Mouse (Mus musculus) forebrain, postnatal 0 days (tissue): ENCODE results near the gene Gli2. TPM values are rescaled to one million over a fixed set of nuclear protein-coding genes. Genes with fewer than 3 reads are reported as not detected.

Experiments
- ATAC-seq: fragments of 200-750 bp; cut with Nextera tagmentation; 2 replicates; pipeline ENCODE4 v1.8.0; 2017; ENCODE audit warnings: mild to moderate bottlenecking, moderate library complexity
- DNase-seq: peaks from one replicate; pipeline ENCODE4 v3.0.0-alpha.2; 2015
- H3K27ac ChIP-seq: fragments of 300-500 bp; sonication (generic); 2 replicates; pipeline ENCODE4 v1.5.1; 2014; ENCODE audit warnings: low read depth, mild to moderate bottlenecking, antibody characterized with exemption, low read length, moderate library complexity, mixed read lengths
- H3K27me3 ChIP-seq: fragments of 300-500 bp; sonication (generic); 2 replicates; pipeline ENCODE4 v1.6.1; 2014; ENCODE audit warnings: mild to moderate bottlenecking, low read length, mixed read lengths; ENCODE audit not compliant: insufficient read depth
- H3K36me3 ChIP-seq: fragments of 300-500 bp; sonication (generic); 2 replicates; pipeline ENCODE4 v1.6.1; 2014; ENCODE audit warnings: mild to moderate bottlenecking, moderate library complexity; ENCODE audit not compliant: insufficient read depth
- H3K4me1 ChIP-seq: fragments of 300-500 bp; sonication (generic); 2 replicates; pipeline ENCODE4 v1.6.1; 2014; ENCODE audit warnings: antibody characterized with exemption; ENCODE audit not compliant: insufficient read depth
- H3K4me2 ChIP-seq: fragments of 300-500 bp; sonication (generic); 2 replicates; pipeline ENCODE4 v1.6.1; 2014; ENCODE audit warnings: low read depth, mild to moderate bottlenecking, moderate library complexity
- H3K4me3 ChIP-seq: fragments of 300-500 bp; sonication (generic); 2 replicates; pipeline ENCODE4 v1.5.1; 2014; ENCODE audit warnings: low read depth, low read length, mixed read lengths
- H3K9ac ChIP-seq: fragments of 300-500 bp; sonication (generic); 2 replicates; pipeline ENCODE4 v1.6.1; 2014; ENCODE audit warnings: mild to moderate bottlenecking
- H3K9me3 ChIP-seq: fragments of 300-500 bp; sonication (generic); 2 replicates; pipeline ENCODE4 v1.6.1; 2016; ENCODE audit warnings: low read length
- CTCF ChIP-seq: sonication (generic); IDR thresholded peaks from 2 replicates; pipeline ENCODE4 v1.5.1; 2016; ENCODE audit warnings: antibody characterized with exemption, control low read depth, low read depth
- WGBS: fragments of 180-500 bp; shearing (Covaris S2); extraction: QIAGEN DNeasy Blood & Tissue Kit; methylation state at CpG from one replicate; pipeline ENCODE4 v1.1.7; 2014; 5-methylcytosine and 5-hydroxymethylcytosine counted together
- polyA plus RNA-seq: library from polyadenylated mRNA; unstranded; fragments of >200 nt; fragmentation: Nextera tagmentation; extraction: Ambion mirVana; gene quantifications from 2 replicates; pipeline ENCODE4 v1.2.1, GENCODE M21; 2015
- total RNA-seq: library from RNA; depleted of rRNA; stranded (reverse); fragments of >200 nt; gene quantifications from 2 replicates; pipeline ENCODE4 v1.2.3, GENCODE M21; 2014

Gene Gli2
- total and polyA plus RNA-seq, 2 experiments from 2014 or later, result 1.3 to 4.4 TPM

DNA sequence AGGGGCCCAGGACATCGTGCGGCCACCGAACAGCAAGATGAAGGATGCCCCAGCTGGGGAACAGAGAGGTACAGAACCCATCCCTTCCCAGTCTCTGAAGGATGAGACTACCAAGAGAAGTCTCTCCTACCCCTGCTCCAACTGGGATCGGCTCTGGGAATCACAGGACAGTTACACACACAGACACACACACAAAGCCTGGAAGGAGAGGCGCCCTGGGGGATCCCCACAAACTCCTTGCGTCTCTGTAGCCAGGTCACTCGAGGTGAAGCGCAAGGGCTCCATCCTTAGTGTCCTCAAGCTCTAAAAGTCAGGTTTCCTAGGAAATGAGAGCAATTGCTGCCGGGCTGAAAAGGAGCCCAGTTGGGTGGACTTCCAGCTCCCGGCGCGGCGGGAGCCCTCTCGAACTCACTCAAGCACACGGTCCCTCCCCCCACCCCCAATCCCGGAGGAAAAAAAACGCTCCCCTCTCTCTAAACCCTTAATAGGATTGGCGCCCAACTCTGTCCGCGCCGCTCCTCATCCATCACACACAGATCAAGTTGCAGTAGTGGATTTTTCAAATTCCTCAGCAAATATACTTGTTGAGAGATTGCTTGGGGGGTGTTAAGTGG, 1.4 kb downstream of the Gli2 start:
- 1% methylated on average over 21 of the region's 21 CpGs for WGBS

DNA sequence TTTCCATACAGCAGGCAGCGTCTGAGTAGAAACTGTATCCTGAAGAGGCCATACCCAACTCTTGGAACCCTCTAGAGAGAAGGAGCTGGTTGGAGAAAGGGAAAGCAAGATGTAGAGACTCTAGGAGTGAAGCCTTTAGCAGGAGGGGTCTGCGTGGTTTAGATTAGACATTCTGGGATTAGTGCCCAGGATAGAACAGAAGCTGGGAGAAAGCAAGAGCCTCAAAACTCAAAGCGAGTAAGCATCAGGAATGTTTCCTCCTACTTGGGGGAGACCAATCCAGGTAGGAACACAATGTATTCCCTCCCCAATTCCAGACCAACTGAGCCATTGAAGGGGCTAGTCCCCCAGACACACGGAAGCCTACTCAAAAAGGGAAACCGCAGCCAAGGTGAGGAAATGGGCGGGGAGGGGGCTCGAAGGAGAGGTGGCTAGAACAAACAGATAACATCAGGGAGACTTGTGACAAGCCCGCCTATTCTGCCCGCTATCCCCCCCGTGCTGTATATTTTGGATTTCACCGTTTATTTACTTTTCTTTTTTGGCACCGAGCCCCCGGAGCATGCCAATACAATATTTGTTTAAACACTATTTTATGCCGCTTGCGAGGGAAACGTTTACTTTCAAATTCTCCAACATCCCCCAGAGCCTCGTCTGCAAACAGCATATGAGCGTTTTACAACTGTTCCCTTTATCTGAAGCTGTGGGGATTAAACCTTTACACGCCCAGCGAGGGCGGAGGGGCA, 2.1 kb downstream of the Gli2 start:
- DNase-seq, result no peak
- Histone ChIP-seq H3K4me3 (peak overlapping the region; percentile 45), H3K4me2 (peak overlapping the region; percentile 96), H3K27ac (no peak overlapping the region), H3K9ac (peak overlapping the region; percentile 39), H3K4me1 (peaks cover 5% of the 10 kb centered on the region; the same call in 1 of the 2 replicates), H3K27me3 (peaks cover 8% of the 10 kb centered on the region; the same call in 1 of the 2 replicates), H3K36me3 (no peaks in the 10 kb centered on the region), H3K9me3 (no peaks in the 10 kb centered on the region)
- WGBS, result 5% methylated on average over 21 of the region's 21 CpGs
- ATAC-seq, result no peak
- no peak for TF ChIP-seq CTCF

More for the DNA sequence above, 1.4 kb downstream of the Gli2 start:
- H3K4me2 ChIP-seq, result peak overlapping the region; percentile 96
- H3K36me3 ChIP-seq, result no peaks in the 10 kb centered on the region
- peak overlapping the region; percentile 45 for H3K4me3 ChIP-seq
- DNase-seq (no peak), ATAC-seq (no peak)
- H3K27ac ChIP-seq, result no peak overlapping the region
- no peaks in the 10 kb centered on the region for H3K9me3 ChIP-seq
- H3K4me1 ChIP-seq, result peaks cover 5% of the 10 kb centered on the region; the same call in 1 of the 2 replicates
- peak overlapping the region; percentile 39 for H3K9ac ChIP-seq
- no peak for TF ChIP-seq CTCF
- H3K27me3 ChIP-seq, result peaks cover 8% of the 10 kb centered on the region; the same call in 1 of the 2 replicates

DNA sequence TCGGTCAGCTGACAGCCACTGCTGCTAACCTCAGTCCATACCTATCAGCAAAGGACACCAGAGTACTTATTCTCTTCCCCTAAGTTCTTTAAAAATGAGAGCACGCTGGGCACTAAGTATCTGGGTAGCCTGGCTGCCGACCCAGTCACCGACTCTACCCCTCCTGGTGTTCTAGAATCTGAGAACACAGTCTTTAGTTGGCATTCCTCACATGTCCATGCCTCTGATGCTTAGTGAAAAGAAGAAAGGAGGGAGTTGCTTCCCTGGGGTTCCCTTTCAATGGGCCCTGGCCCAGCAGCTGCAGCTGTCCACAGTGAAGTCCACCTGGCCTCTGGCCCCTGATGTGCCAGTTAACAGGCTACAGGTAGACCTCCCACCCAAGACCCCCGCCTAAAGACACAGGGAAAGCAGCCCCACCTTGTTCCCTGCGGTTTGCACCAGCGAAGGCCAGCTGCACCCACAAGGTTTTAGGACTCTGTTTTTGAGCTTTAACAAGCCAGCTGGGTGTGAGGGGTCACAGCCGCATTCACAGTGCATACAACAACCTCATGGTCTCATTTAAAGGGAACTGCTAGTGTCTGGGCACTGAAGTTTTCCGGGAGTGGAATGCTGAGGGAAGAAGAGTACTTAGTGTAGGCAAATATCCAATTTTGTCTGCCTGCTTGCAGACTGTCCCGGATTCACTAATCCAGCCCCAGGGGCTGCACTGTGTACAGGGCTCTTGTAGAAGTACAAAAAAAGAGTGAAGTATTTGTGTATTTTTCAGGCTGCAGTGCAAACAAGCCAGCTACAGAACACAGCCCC, 3.4 kb downstream of the Gli2 start:
- 12% methylated on average over 10 of the region's 10 CpGs for WGBS
- ATAC-seq (no peak), DNase-seq (no peak)
- peaks cover 8% of the 10 kb centered on the region; the same call in 1 of the 2 replicates for H3K27me3 ChIP-seq
- H3K9me3 ChIP-seq, result no peaks in the 10 kb centered on the region
- no peak for TF ChIP-seq CTCF
- peaks cover 5% of the 10 kb centered on the region; the same call in 1 of the 2 replicates for H3K4me1 ChIP-seq
- H3K36me3 ChIP-seq, result no peaks in the 10 kb centered on the region
- H3K4me2 ChIP-seq, result no peak overlapping the region
- H3K4me3 ChIP-seq, result no peak overlapping the region
- no peak overlapping the region for H3K9ac ChIP-seq
- H3K27ac ChIP-seq, result peak overlapping the region; percentile 6; the same call in 1 of the 2 replicates

DNA sequence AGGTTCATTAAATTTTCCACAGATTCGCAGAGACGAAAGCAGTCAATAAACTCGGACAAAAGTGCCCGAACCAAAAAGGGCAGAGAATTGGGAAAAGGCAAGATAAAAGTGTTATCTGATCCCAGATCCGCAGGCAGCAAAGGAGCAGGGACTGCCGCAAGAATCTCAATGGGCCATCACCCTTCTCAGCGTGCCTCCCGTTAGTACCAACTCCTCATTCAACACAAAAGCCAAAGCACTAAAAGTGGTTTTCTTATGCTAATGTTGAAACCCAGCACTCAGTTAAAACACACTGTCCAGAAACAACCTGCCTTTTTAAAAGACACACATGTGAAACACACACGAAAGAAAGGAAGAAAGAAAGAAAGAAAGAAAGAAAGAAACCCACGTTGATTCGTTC, 4.4 kb downstream of the Gli2 start:
- Histone ChIP-seq H3K36me3 (no peaks in the 10 kb centered on the region), H3K9ac (no peak overlapping the region), H3K4me3 (peak overlapping the region; percentile 57; the same call in 1 of the 2 replicates), H3K9me3 (no peaks in the 10 kb centered on the region), H3K4me1 (peaks cover 3% of the 10 kb centered on the region; the same call in 1 of the 2 replicates), H3K27ac (no peak overlapping the region), H3K27me3 (peaks cover 8% of the 10 kb centered on the region; the same call in 1 of the 2 replicates), H3K4me2 (peak overlapping the region; percentile 85; the same call in 1 of the 2 replicates)
- ATAC-seq, result no peak
- 6% methylated on average over 11 of the region's 11 CpGs for WGBS
- TF ChIP-seq CTCF, result no peak
- DNase-seq, result no peak

DNA sequence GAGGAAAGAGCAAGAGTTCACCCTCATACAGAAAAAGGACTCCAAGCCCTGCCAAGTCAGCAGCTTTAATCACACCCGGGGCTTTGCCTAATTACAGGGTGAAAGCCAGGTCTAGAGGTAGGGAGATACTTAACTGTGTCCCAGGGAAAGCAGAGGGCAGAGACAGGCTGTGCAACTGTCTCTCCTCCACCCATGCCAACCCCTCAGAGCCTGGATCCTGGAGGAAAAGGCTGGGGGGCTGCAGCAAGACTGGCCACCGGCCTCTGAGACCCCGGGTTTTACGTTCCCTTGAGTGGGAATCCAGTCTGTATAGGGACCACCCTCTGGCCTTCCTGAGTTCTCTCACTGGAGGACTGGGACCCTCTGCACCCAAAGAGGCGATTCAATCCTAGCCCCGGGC, 4.9 kb downstream of the Gli2 start:
- Histone ChIP-seq H3K36me3 (no peaks in the 10 kb centered on the region), H3K4me3 (peak overlapping the region; percentile 57), H3K9me3 (no peaks in the 10 kb centered on the region), H3K4me2 (peak overlapping the region; percentile 85), H3K27ac (peak overlapping the region; percentile 16; the same call in 1 of the 2 replicates), H3K4me1 (no peaks in the 10 kb centered on the region; the same call in 1 of the 2 replicates), H3K27me3 (peaks cover 8% of the 10 kb centered on the region; the same call in 1 of the 2 replicates), H3K9ac (no peak overlapping the region)
- no peak for TF ChIP-seq CTCF
- 3% methylated on average over 6 of the region's 6 CpGs for whole genome bisulfite sequencing
- DNase-seq, result no peak
- no peak for ATAC-seq

DNA sequence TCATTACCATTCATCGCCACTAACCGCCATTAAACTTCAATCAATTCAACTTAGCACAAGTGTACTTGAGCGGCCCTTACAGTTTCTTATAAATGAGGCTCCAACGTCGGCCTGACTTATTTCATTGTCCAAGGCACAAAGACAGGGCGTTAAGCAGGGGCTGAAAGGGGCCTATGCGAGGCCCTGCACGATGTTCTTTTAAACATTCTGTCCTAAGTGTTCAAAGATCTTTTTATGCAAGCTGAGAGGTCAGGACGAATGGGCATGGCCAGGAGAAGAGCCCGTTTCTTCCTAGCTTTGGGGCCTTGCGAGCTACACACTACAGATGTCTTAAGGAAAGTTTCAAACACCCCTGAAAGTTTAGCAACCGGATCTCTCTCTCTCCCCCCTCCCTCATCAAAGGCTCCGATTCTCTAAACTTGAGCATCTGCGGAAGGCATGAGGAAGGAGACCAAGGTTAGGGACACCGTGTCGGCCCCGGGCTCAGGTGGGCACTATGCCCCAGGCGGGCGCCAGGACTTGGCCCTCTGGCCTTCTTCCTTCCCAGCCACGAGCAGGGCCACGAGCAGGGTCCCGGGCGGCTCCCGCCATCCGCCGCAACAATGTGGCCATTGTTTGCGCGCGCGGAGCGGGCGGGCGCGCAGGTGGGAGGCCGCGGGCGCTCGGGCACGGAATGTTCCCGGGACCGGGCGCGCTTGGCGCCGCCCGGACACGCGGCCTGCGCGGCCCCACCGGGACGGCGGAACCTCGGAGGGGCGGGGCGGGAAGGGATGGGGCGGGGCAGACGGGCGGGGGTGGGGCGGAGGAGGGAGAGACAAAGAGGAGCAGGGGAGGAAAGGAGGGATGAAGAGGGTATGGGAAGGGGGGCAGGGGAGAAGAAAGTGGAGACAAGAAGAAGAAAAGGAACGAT, 5.7 kb downstream of the Gli2 start:
- TF ChIP-seq CTCF, result no peak
- DNase-seq (peak; percentile 49), ATAC-seq (peak; percentile 36)
- Histone ChIP-seq H3K9ac (peak overlapping the region; percentile 60), H3K4me1 (no peaks in the 10 kb centered on the region; the same call in 1 of the 2 replicates), H3K4me3 (peak overlapping the region; percentile 57), H3K4me2 (peak overlapping the region; percentile 85), H3K27me3 (peaks cover 3% of the 10 kb centered on the region; the same call in 1 of the 2 replicates), H3K36me3 (no peaks in the 10 kb centered on the region), H3K9me3 (no peaks in the 10 kb centered on the region), H3K27ac (peak overlapping the region; percentile 77)
- WGBS, result 7% methylated on average over 53 of the region's 61 CpGs
